Mouse (Mus musculus) C2C12 (cell line): ENCODE measurements around the gene Cavin1. TPM values are rescaled to one million over a fixed set of nuclear protein-coding genes. Genes with fewer than 3 reads are reported as not detected.

ENCODE experiments used
- H3K27me3 ChIP-seq: one replicate; pipeline ENCODE4 v1.6.1; 2011; ENCODE audit not compliant: control insufficient read depth, insufficient read depth, insufficient read length
- H3K36me3 ChIP-seq: one replicate; pipeline ENCODE4 v1.6.1; 2011; ENCODE audit not compliant: control insufficient read depth, insufficient read depth
- H3K4me3 ChIP-seq: one replicate; pipeline ENCODE4 v1.5.1; 2011; ENCODE audit warnings: mild to moderate bottlenecking, control low read depth; ENCODE audit not compliant: poor library complexity, insufficient read depth, severe bottlenecking
- H3K79me2 ChIP-seq: one replicate; pipeline ENCODE4 v1.6.1; 2011; ENCODE audit not compliant: control insufficient read depth, insufficient read depth
- H3K79me3 ChIP-seq: one replicate; pipeline ENCODE4 v1.6.1; 2011; ENCODE audit warnings: low read depth, control low read depth
- H3ac ChIP-seq: one replicate; pipeline ENCODE3; 2011; ENCODE audit warnings: low read depth; ENCODE audit not compliant: control insufficient read depth, insufficient read length
- CEBPB ChIP-seq: IDR thresholded peaks from one replicate; pipeline ENCODE4 v1.6.1; 2011; ENCODE audit warnings: low read depth, mild to moderate bottlenecking, control low read depth, moderate library complexity
- CTCF ChIP-seq: IDR thresholded peaks from one replicate; pipeline ENCODE4 v1.5.1; 2011; ENCODE audit not compliant: control insufficient read depth, insufficient read depth, insufficient read length
- FOSL1 ChIP-seq: IDR thresholded peaks from one replicate; pipeline ENCODE4 v1.8.0; 2011; ENCODE audit warnings: mild to moderate bottlenecking, low read length; ENCODE audit not compliant: poor library complexity, insufficient read depth, severe bottlenecking
- MAX ChIP-seq: IDR thresholded peaks from one replicate; pipeline ENCODE4 v1.6.1; 2011; ENCODE audit warnings: mild to moderate bottlenecking, control low read depth
- MYOD1 ChIP-seq: IDR thresholded peaks from one replicate; pipeline ENCODE4 v1.6.1; 2011; ENCODE audit warnings: low read depth; ENCODE audit not compliant: control insufficient read depth, insufficient read length
- MYOG ChIP-seq: IDR thresholded peaks from one replicate; pipeline ENCODE4 v1.6.1; 2011; ENCODE audit not compliant: control insufficient read depth, insufficient read length; ENCODE audit errors: extremely low read depth
- USF1 ChIP-seq: IDR thresholded peaks from one replicate; pipeline ENCODE4 v1.6.1; 2011; ENCODE audit warnings: low read depth, mild to moderate bottlenecking, control low read depth, moderate library complexity
- polyA plus RNA-seq: library from polyadenylated mRNA; unstranded; fragments of >200 nt; fragmentation: generic; extraction: Trizol; gene quantifications from one replicate; pipeline ENCODE4 v1.2.1, GENCODE M21; 2012; ENCODE audit warnings: missing spikeins

The Cavin1 gene
- polyA plus RNA-seq, 1 experiment: 418 TPM

DNA sequence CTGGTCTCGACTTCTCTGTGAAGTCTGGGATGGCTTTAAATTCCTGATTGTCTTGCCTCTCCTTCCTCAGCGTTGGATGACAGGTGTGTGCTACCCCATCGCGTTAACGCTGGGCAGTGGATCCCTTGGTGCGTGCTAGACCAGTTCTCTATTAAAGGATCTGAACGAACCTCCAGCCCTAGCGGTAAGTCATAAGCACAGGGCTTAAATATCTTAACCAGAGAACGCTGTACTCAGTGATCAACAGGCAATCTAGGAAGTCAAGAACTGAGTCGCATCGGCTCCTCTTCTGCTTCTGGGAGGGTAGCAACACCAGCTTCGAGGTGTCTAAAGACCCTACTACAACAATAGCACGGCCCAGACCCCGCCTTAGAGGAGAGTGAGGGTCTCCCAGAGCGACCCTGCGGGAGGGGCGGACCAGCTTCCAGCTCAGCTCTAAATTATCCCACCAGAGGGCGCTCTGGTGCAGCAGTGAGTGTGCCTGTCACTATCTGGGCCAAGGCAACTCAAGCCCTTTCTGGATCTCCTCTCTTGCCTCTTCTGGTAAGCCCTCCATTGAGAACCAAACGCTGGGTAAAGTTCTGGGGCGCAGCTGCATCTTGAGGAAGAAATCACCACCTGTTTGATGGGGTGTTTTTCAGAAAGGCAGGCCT is 12.6 kb upstream of the Cavin1 start:
- H3ac ChIP-seq: no peak overlapping the region
- no peaks in the 10 kb centered on the region for H3K79me2 ChIP-seq
- no peaks in the 10 kb centered on the region for H3K27me3 ChIP-seq
- TF ChIP-seq MYOD1 (no peak), CTCF (peak; percentile 79)
- no peaks in the 10 kb centered on the region for H3K79me3 ChIP-seq
- no peak overlapping the region for H3K4me3 ChIP-seq
- no peaks in the 10 kb centered on the region for H3K36me3 ChIP-seq

DNA sequence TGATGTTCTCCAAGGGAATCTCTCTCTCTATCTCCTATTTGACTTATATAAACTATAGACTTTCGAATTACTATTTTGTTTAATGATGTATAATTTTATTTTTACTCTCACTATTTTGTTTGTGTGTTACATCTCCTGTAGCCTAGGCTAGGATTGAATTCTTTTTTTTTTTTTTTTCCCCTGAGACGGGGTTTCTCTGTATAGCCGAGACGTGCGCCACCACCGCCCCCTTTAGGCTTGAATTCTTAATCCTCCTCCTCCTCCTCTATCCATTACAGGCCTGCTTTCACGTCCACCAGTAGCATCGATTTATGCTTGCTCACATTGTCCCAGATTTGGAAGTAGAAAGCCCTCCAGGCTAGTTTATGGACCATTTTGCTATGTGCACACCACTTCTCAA is 11.4 kb upstream of the Cavin1 start:
- TF ChIP-seq MYOD1 (no peak), CEBPB (no peak), CTCF (no peak), MAX (no peak), FOSL1 (no peak), USF1 (no peak), MYOG (no peak)
- no peaks in the 10 kb centered on the region for H3K36me3 ChIP-seq
- no peaks in the 10 kb centered on the region for H3K79me2 ChIP-seq
- no peaks in the 10 kb centered on the region for H3K79me3 ChIP-seq
- H3K4me3 ChIP-seq: no peak overlapping the region
- H3ac ChIP-seq: no peak overlapping the region
- H3K27me3 ChIP-seq: no peaks in the 10 kb centered on the region

DNA sequence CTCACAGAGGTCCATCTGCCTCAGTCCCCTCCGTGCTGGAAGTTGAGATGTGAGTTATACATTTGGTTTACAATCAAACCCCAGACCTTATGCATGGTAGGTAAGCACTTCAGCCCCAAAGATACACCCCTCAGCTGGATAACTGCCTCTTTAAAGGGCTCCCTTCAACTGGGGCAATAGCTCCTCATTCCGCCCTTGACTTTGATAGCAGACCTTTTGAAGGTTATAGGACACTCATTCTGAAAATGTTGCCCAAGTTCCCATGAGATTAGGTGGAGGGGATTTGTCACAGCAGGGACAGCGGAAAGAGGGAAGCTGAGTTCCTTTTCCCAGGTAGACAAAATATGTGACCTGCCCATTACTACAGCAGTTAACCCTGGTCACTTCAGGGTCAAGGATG is 10.5 kb upstream of the Cavin1 start:
- Histone ChIP-seq H3K36me3 (no peaks in the 10 kb centered on the region), H3ac (no peak overlapping the region), H3K79me3 (no peaks in the 10 kb centered on the region), H3K79me2 (no peaks in the 10 kb centered on the region), H3K27me3 (no peaks in the 10 kb centered on the region), H3K4me3 (no peak overlapping the region)
- TF ChIP-seq USF1 (no peak), CTCF (no peak), FOSL1 (no peak), MYOD1 (no peak), MYOG (no peak)

DNA sequence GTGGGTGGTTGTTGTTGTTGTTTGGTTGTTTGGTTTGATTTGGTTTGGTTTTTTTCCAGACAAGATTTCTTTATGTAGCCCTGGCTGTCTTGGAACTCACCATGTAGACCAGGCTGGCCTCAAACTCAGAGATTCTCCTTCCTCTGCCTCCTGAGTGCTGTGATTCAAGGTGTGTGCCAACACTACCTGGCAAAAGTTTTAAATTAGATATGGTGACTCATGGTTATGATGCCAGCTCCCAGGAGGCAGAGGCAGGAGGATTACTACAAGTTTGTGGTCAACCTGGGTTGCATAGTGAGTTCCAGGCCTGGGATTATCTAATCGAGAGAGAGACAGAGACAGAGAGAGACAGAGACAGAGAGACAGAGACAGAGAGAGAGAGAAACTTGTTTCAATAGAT is 9.8 kb upstream of the Cavin1 start:
- Histone ChIP-seq H3ac (no peak overlapping the region), H3K4me3 (no peak overlapping the region), H3K27me3 (no peaks in the 10 kb centered on the region), H3K79me2 (no peaks in the 10 kb centered on the region), H3K79me3 (no peaks in the 10 kb centered on the region), H3K36me3 (no peaks in the 10 kb centered on the region)
- TF ChIP-seq CEBPB (peak; percentile 40), FOSL1 (no peak)

DNA sequence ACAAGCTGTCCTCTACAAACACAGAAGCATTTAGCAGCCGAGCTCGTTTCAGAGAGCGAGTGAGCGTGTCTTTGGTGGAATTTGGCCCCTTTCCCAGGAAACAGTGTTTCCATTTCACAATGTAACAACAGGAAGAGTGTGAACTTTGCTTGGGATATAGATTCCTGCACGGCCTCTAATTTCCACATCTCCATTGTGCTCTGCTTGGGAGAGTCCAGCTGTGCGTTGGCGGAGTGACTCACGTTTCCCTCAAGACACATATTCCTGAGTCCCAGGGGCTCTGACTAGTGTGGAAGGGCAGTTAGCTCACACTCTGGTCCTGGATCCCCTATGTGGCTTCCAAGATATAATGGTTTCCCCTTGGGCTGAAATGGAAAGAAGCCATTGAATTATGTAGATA is 9.2 kb upstream of the Cavin1 start:
- H3K4me3 ChIP-seq: no peak overlapping the region
- no peaks in the 10 kb centered on the region for H3K79me2 ChIP-seq
- TF ChIP-seq MYOG (no peak), USF1 (no peak), CEBPB (peak; percentile 90), MYOD1 (peak; percentile 68), CTCF (no peak), MAX (peak; percentile 61), FOSL1 (peak; percentile 81)
- H3ac ChIP-seq: no peak overlapping the region
- H3K27me3 ChIP-seq: no peaks in the 10 kb centered on the region
- H3K36me3 ChIP-seq: no peaks in the 10 kb centered on the region
- H3K79me3 ChIP-seq: no peaks in the 10 kb centered on the region

DNA sequence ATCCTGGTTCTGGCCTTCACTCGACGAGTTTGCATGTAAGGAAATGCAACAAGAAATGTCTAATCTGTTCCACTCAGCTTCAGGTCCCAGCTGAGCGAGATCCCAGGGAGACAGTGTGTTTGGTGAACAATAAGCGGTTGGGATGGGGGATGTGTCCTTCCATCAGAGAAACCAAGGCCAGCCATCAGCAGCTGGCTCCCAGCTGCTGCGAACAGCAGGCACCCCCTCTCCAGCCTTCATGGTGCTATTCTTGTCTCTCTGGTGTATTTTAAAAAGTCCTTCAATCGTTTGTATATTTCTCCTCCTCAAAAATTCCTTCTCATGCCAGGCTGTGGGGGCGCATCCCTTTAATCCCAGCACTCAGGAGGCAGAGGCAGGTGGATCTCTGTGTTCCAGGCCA is 4.6 kb upstream of the Cavin1 start:
- H3K79me3 ChIP-seq: peaks cover 1% of the 10 kb centered on the region
- H3ac ChIP-seq: no peak overlapping the region
- H3K36me3 ChIP-seq: no peaks in the 10 kb centered on the region
- no peaks in the 10 kb centered on the region for H3K27me3 ChIP-seq
- TF ChIP-seq MAX: no peak
- TF ChIP-seq CTCF: no peak
- TF ChIP-seq USF1: no peak
- no peak overlapping the region for H3K4me3 ChIP-seq
- H3K79me2 ChIP-seq: peaks cover 19% of the 10 kb centered on the region
